Mouse (Mus musculus): ENCODE results near the gene Bcorl1. TPM values are rescaled to one million over a fixed set of nuclear protein-coding genes. Genes with fewer than 3 reads are reported as not detected.

The Bcorl1 gene
- polyA plus RNA-seq, 1 experiment: 27.3 TPM

DNA sequence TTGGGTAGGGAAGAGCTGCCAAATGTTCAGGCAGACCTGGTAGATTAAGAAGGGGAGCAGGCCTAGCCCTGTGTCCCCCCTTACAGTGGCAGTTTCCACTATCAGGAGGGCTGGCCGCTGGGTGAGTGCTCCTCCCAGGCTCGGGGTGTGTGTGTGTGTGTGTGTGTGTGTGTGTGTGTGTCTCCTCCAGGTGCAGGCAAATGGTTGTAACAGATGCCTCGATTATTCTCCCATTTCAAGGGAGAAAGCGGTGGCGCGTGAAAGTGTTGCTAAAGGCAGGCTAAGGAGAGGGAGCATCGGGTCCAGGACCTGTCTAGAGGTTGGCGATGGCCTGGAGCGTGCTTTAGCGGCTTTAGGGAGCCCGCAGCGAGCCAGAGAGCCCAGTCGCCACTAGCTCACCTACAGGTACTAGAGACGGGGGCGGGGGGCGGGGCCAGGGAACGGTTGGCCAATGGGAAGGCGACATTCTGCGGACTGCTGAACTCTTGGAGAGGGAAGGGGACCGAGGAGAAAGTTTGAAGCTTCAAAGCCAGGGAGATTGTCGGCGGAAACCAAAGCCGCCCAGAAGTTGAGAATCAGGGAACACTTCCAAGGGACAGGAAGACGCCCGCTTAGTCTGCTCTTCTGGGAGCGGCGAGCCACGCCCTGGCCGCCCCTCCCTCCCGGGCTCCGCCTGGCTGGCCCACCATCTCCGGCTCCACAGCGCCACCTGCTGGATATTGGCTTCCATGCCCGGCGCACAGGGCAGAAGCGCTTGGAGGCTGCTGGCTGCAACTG is 68.6 kb downstream of the Bcorl1 start:
- H3K4me3 ChIP-seq (replicated peaks; ENCODE audit: control insufficient read depth, low read depth, low read length): peak overlapping the region; percentile 66
- no peak for TF ChIP-seq POLR2A (IDR thresholded peaks at IDR 0.05; ENCODE audit: borderline replicate concordance, control insufficient read depth, low read depth, low read length)
- TF ChIP-seq CTCF (IDR thresholded peaks at IDR 0.05; ENCODE audit: control insufficient read depth, insufficient read depth, low read length): peak; percentile 75
- peak overlapping the region; percentile 7; the same call in 1 of the 2 replicates for H3K27ac ChIP-seq (ENCODE audit: control insufficient read depth, insufficient read depth, low read depth, low read length, poor library complexity)
- WGBS: 8% methylated on average over 36 of the region's 36 CpGs
- no peaks in the 10 kb centered on the region for H3K4me1 ChIP-seq (ENCODE audit: control insufficient read depth, insufficient read depth, low read length)

DNA sequence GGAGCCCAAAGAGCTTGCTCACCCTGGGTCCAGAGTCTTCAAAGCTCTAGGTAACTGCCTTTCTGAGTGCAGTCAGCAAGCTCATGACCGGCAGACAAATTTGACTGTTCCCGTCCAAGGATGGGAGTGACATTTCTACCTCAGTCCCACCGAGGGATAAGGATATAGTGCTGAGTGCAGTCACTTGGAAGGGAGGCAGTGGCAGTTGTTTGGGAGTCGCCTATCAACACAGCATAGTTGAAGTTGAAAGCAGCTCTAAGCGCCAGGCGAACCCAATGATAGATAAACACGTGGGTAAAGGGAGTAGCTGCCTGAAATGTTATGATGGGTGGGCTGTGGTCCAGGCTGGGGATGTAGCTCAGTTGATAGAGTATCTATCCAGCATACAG is 69.2 kb downstream of the Bcorl1 start:
- TF ChIP-seq CTCF (IDR thresholded peaks at IDR 0.05; ENCODE audit: control insufficient read depth, insufficient read depth, low read length) (no peak), POLR2A (IDR thresholded peaks at IDR 0.05; ENCODE audit: borderline replicate concordance, control insufficient read depth, low read depth, low read length) (no peak)
- Histone ChIP-seq H3K27ac (ENCODE audit: control insufficient read depth, insufficient read depth, low read depth, low read length, poor library complexity) (no peak overlapping the region), H3K4me3 (replicated peaks; ENCODE audit: control insufficient read depth, low read depth, low read length) (no peak overlapping the region), H3K4me1 (ENCODE audit: control insufficient read depth, insufficient read depth, low read length) (no peaks in the 10 kb centered on the region)
- 48% methylated on average over 7 of the region's 7 CpGs for WGBS

DNA sequence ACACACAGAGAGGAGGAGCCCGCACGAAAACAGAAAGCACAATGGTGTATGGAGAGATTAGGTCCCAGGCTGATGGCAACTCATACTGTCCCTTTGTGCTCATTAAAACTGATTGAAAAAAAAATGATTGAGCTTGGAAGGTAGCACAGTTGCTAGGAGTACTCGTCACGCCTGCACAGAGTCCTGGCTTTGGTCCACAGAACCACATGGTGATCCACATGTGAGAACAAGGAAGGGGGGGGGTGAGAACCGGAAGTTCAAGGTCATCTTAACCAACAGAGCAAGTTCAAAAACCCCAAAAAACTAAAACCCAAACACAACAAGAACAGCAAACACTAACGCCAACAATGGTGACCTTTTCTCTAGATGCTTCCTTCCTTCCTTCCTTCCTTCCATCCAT is 71.5 kb downstream of the Bcorl1 start:
- 68% methylated on average over 6 of the region's 6 CpGs for WGBS
- Histone ChIP-seq H3K4me1 (ENCODE audit: control insufficient read depth, insufficient read depth, low read length) (no peaks in the 10 kb centered on the region), H3K4me3 (replicated peaks; ENCODE audit: control insufficient read depth, low read depth, low read length) (no peak overlapping the region), H3K27ac (ENCODE audit: control insufficient read depth, insufficient read depth, low read depth, low read length, poor library complexity) (no peak overlapping the region)
- TF ChIP-seq CTCF (IDR thresholded peaks at IDR 0.05; ENCODE audit: control insufficient read depth, insufficient read depth, low read length): no peak
- TF ChIP-seq POLR2A (IDR thresholded peaks at IDR 0.05; ENCODE audit: borderline replicate concordance, control insufficient read depth, low read depth, low read length): no peak

DNA sequence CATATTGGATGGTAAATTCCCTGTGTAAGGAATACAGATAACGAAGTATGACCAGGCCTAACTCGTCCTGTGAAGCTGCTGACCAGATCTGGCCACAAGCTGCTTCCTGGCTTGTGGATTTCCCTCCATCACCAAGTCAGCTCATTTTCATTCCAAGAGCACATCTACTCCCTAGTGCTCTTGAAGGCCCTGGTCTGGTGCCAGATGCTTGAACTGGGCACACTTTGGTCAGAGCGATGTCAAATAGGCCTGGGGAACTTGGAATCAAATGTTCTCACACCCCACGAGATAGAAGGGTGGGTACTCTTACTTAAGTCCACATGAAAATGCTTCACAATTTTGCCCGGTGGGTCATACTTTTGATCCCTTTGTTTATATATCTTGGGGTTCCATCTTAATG is 73.1 kb downstream of the Bcorl1 start:
- 78% methylated on average over 5 of the region's 5 CpGs for WGBS
- no peak overlapping the region for H3K4me3 ChIP-seq (replicated peaks; ENCODE audit: control insufficient read depth, low read depth, low read length)
- no peaks in the 10 kb centered on the region for H3K4me1 ChIP-seq (ENCODE audit: control insufficient read depth, insufficient read depth, low read length)
- TF ChIP-seq POLR2A (IDR thresholded peaks at IDR 0.05; ENCODE audit: borderline replicate concordance, control insufficient read depth, low read depth, low read length) (no peak), CTCF (IDR thresholded peaks at IDR 0.05; ENCODE audit: control insufficient read depth, insufficient read depth, low read length) (no peak)
- no peak overlapping the region for H3K27ac ChIP-seq (ENCODE audit: control insufficient read depth, insufficient read depth, low read depth, low read length, poor library complexity)

DNA sequence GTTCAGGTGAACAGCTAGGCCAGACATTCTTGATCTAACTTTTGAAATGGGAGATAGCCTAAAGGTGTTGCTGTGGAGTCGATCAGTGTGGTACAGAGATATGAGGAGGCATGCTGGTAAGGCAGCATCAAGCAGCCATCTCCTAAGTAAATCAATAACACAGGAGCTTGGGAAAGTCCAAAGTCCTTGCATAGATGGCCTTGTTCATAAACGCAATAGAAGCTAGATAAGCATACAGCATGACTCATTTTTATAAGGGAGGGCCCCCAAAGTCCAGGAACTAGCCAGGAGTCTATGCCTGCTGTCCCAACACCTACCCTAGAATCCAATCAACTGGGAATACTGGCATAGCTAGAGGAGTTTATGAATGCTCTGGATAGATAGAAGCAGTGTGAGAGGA is 77.3 kb downstream of the Bcorl1 start:
- Histone ChIP-seq H3K4me3 (replicated peaks; ENCODE audit: control insufficient read depth, low read depth, low read length) (no peak overlapping the region), H3K4me1 (ENCODE audit: control insufficient read depth, insufficient read depth, low read length) (no peaks in the 10 kb centered on the region; the same call in 1 of the 2 replicates), H3K27ac (ENCODE audit: control insufficient read depth, insufficient read depth, low read depth, low read length, poor library complexity) (no peak overlapping the region)
- TF ChIP-seq CTCF (IDR thresholded peaks at IDR 0.05; ENCODE audit: control insufficient read depth, insufficient read depth, low read length): no peak
- TF ChIP-seq POLR2A (IDR thresholded peaks at IDR 0.05; ENCODE audit: borderline replicate concordance, control insufficient read depth, low read depth, low read length): no peak
- WGBS: 83% methylated on average over 2 of the region's 2 CpGs

DNA sequence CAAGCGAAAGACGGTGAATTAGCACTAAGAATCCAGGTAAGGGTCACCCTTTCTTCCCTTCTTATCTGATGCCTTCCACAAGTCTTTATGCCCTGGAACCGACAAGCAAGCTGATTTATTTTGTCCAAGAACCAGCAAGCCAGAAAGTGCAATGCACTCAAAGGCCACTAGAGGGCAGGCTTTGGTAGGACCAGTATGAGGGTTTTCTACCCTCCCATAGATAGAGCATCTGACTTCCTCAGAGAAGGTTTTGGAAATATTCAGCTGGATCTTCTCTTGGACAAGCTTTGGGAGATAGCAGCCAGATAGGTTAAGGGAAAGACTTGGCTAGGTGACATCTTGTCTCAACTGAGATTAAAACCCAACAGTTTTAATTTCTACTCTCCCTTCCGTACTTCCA is 81.8 kb downstream of the Bcorl1 start:
- Histone ChIP-seq H3K4me1 (ENCODE audit: control insufficient read depth, insufficient read depth, low read length) (peaks cover 5% of the 10 kb centered on the region; the same call in 1 of the 2 replicates), H3K27ac (ENCODE audit: control insufficient read depth, insufficient read depth, low read depth, low read length, poor library complexity) (no peak overlapping the region; the same call in 1 of the 2 replicates), H3K4me3 (replicated peaks; ENCODE audit: control insufficient read depth, low read depth, low read length) (no peak overlapping the region)
- WGBS: 41% methylated on average over 4 of the region's 4 CpGs
- no peak for TF ChIP-seq POLR2A (IDR thresholded peaks at IDR 0.05; ENCODE audit: borderline replicate concordance, control insufficient read depth, low read depth, low read length)
- no peak; the same call in 1 of the 2 replicates for TF ChIP-seq CTCF (IDR thresholded peaks at IDR 0.05; ENCODE audit: control insufficient read depth, insufficient read depth, low read length)

DNA sequence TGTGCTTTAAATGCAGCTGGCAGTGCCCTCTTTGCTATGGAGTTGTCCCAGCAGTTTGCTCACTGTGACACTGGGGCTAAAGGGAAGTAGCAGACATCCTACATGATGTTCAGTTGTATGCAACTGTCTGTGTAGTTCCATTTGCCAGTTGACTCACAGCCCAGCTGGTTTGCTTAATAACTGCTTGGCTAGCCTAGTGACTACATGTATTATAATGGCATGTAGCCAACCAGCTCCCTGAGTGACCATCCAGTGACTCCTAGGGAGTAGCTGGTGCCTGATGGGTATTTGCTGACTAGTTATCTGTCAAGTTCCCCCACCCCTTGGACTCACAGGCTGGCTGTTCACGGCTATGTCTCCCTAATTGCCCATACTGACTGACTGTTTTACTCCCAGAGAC is 82.5 kb downstream of the Bcorl1 start:
- Histone ChIP-seq H3K27ac (ENCODE audit: control insufficient read depth, insufficient read depth, low read depth, low read length, poor library complexity) (peak overlapping the region; percentile 78; the same call in 1 of the 2 replicates), H3K4me3 (replicated peaks; ENCODE audit: control insufficient read depth, low read depth, low read length) (no peak overlapping the region), H3K4me1 (ENCODE audit: control insufficient read depth, insufficient read depth, low read length) (peaks cover 5% of the 10 kb centered on the region)
- 26% methylated on average over 1 of the region's 1 CpGs for WGBS
- TF ChIP-seq CTCF (IDR thresholded peaks at IDR 0.05; ENCODE audit: control insufficient read depth, insufficient read depth, low read length) (no peak), POLR2A (IDR thresholded peaks at IDR 0.05; ENCODE audit: borderline replicate concordance, control insufficient read depth, low read depth, low read length) (no peak)

DNA sequence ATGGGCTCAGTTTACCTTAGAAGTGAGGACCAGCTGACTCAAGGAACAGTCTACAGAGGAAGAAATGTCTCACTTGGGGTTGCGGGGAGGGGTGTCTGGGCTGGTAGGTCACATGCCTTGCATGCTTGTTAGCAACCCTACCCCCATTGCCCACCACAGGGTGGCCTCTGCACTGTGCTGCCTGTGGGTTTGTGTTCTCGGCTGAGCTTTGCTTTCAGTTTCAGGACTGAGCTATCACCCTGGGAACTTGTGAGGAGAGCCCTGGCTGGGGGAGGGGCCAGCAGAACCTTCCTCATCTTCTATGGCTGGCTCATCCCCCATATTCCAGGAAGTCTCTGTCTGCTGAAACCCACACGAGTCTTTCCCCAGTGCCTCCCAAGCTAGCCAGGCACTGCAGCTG is 83.4 kb downstream of the Bcorl1 start:
- Histone ChIP-seq H3K4me1 (ENCODE audit: control insufficient read depth, insufficient read depth, low read length) (peaks cover 5% of the 10 kb centered on the region), H3K4me3 (replicated peaks; ENCODE audit: control insufficient read depth, low read depth, low read length) (peak overlapping the region; percentile 40), H3K27ac (ENCODE audit: control insufficient read depth, insufficient read depth, low read depth, low read length, poor library complexity) (peak overlapping the region; percentile 78)
- WGBS: 13% methylated on average over 3 of the region's 3 CpGs
- TF ChIP-seq CTCF (IDR thresholded peaks at IDR 0.05; ENCODE audit: control insufficient read depth, insufficient read depth, low read length) (no peak), POLR2A (IDR thresholded peaks at IDR 0.05; ENCODE audit: borderline replicate concordance, control insufficient read depth, low read depth, low read length) (no peak)
